Comparison of ENCODE assay signal across 25 mouse cellular contexts in the genomic region with DNA sequence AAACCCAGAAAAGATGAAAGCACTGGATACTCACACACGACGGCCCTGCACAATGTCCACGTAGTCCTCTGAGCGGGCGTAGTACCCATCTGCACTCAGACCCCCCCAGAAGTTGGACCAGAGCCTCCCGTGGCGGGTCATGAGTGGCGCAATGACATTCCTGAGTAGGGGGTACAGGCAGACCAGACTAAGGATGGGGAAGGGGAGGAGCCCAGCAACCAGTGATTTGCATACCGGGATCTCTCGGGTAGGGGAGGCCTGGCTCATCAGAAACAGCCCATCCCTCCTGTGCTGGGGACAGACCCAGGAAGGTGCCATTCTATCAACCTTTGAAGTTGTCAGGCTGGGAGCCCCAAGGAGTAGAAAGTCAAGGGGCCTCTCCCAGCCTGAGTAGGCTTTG. TPM values are rescaled to one million over a fixed set of nuclear protein-coding genes. Genes with fewer than 3 reads are reported as not detected.
DNase-seq lines count a peak whose midpoint lies in the region; ATAC-seq and TF ChIP-seq lines count a peak whose summit lies in the region.
"Had no signal": no experiment of that assay in that cellular context is flagged by ENCODE, and none has a peak within 500 bp of the region (broad histone marks: within the 10 kb centered on the region; RNA-seq: fewer than 3 reads in every experiment).

No protein-coding gene starts in this region.

- no peak for TF ChIP-seq CTCF in hindbrain, postnatal 0 days (IDR thresholded peaks at IDR 0.05; ENCODE audit: low read depth)

- no peaks in the 10 kb centered on the region for H3K9me3 ChIP-seq in forebrain, embryonic 12.5 days
- H3K9me3 ChIP-seq in forebrain, embryonic 10.5 days: no peaks in the 10 kb centered on the region
- H3K9me3 ChIP-seq in hindbrain, embryonic 13.5 days: no peaks in the 10 kb centered on the region
- no peaks in the 10 kb centered on the region for H3K9me3 ChIP-seq in hindbrain, postnatal 0 days (ENCODE audit: low read length)
- H3K9me3 ChIP-seq in midbrain, embryonic 10.5 days (replicated peaks): no peaks in the 10 kb centered on the region
- H3K9me3 ChIP-seq in midbrain, embryonic 14.5 days (ENCODE audit: control insufficient read depth, low read length): no peaks in the 10 kb centered on the region
- no peaks in the 10 kb centered on the region for H3K9me3 ChIP-seq in embryonic facial prominence, embryonic 14.5 days (ENCODE audit: control insufficient read depth, low read length)
- H3K9me3 ChIP-seq: embryonic facial prominence, embryonic 15.5 days; heart, embryonic 10.5 days; heart, embryonic 15.5 days; limb, embryonic 13.5 days; lung, embryonic 15.5 days had no signal

- H3K27ac ChIP-seq in forebrain, embryonic 12.5 days: no peak overlapping the region
- H3K27ac ChIP-seq in forebrain, embryonic 10.5 days: no peak overlapping the region
- no peak overlapping the region for H3K27ac ChIP-seq in hindbrain, embryonic 13.5 days
- H3K27ac ChIP-seq in hindbrain, postnatal 0 days: no peak overlapping the region
- H3K27ac ChIP-seq in midbrain, embryonic 10.5 days (replicated peaks): 0 out of 2 replicates have a peak overlapping the region, but pooled peaks have one; percentile 23
- no peak overlapping the region for H3K27ac ChIP-seq in midbrain, embryonic 14.5 days (replicated peaks; ENCODE audit: low read depth, low read length)
- H3K27ac ChIP-seq in embryonic facial prominence, embryonic 14.5 days (replicated peaks; ENCODE audit: low read depth, low read length): no peak overlapping the region
- H3K27ac ChIP-seq: embryonic facial prominence, embryonic 15.5 days; heart, embryonic 10.5 days; heart, embryonic 15.5 days; limb, embryonic 13.5 days; lung, embryonic 15.5 days had no signal

- peaks cover 6% of the 10 kb centered on the region; the same call in 1 of the 2 replicates for H3K4me1 ChIP-seq in forebrain, embryonic 12.5 days
- H3K4me1 ChIP-seq in forebrain, embryonic 10.5 days: peaks cover 11% of the 10 kb centered on the region
- H3K4me1 ChIP-seq in hindbrain, embryonic 13.5 days (replicated peaks): no peaks in the 10 kb centered on the region
- no peaks in the 10 kb centered on the region for H3K4me1 ChIP-seq in hindbrain, postnatal 0 days (ENCODE audit: insufficient read depth, low read length)
- H3K4me1 ChIP-seq in midbrain, embryonic 10.5 days: peaks cover 11% of the 10 kb centered on the region
- H3K4me1 ChIP-seq in midbrain, embryonic 14.5 days (ENCODE audit: control insufficient read depth, insufficient read depth, low read length): no peaks in the 10 kb centered on the region
- H3K4me1 ChIP-seq in embryonic facial prominence, embryonic 14.5 days (ENCODE audit: control insufficient read depth, insufficient read depth, low read length): no peaks in the 10 kb centered on the region
- H3K4me1 ChIP-seq: heart, embryonic 15.5 days; limb, embryonic 13.5 days; lung, embryonic 15.5 days had no signal

- no peak overlapping the region for H3K4me3 ChIP-seq in forebrain, embryonic 12.5 days (replicated peaks)
- no peak overlapping the region; the same call in 1 of the 2 replicates for H3K4me3 ChIP-seq in forebrain, embryonic 10.5 days
- H3K4me3 ChIP-seq in hindbrain, embryonic 13.5 days: no peak overlapping the region
- H3K4me3 ChIP-seq in hindbrain, postnatal 0 days (ENCODE audit: low read length): no peak overlapping the region
- peak overlapping the region; percentile 24; the same call in 1 of the 2 replicates for H3K4me3 ChIP-seq in midbrain, embryonic 10.5 days
- H3K4me3 ChIP-seq in midbrain, embryonic 14.5 days (replicated peaks; ENCODE audit: low read depth, low read length): no peak overlapping the region
- no peak overlapping the region for H3K4me3 ChIP-seq in embryonic facial prominence, embryonic 14.5 days (ENCODE audit: low read depth, low read length)
- H3K4me3 ChIP-seq: embryonic facial prominence, embryonic 15.5 days; heart, embryonic 10.5 days; heart, embryonic 15.5 days; limb, embryonic 13.5 days; lung, embryonic 15.5 days had no signal

- 27% methylated on average over 10 of the region's 10 CpGs for WGBS in forebrain, embryonic 12.5 days
- 24% methylated on average over 10 of the region's 10 CpGs for WGBS in forebrain, embryonic 10.5 days
- 28% methylated on average over 10 of the region's 10 CpGs for WGBS in hindbrain, embryonic 13.5 days
- 33% methylated on average over 10 of the region's 10 CpGs for WGBS in hindbrain, postnatal 0 days
- WGBS in midbrain, embryonic 10.5 days: 28% methylated on average over 10 of the region's 10 CpGs
- 30% methylated on average over 10 of the region's 10 CpGs for WGBS in midbrain, embryonic 14.5 days
- 42% methylated on average over 10 of the region's 10 CpGs for WGBS in embryonic facial prominence, embryonic 14.5 days

- H3K27me3 ChIP-seq in forebrain, embryonic 12.5 days: no peaks in the 10 kb centered on the region
- no peaks in the 10 kb centered on the region for H3K27me3 ChIP-seq in forebrain, embryonic 10.5 days (ENCODE audit: poor library complexity, severe bottlenecking)
- no peaks in the 10 kb centered on the region for H3K27me3 ChIP-seq in hindbrain, embryonic 13.5 days
- H3K27me3 ChIP-seq in hindbrain, postnatal 0 days (ENCODE audit: insufficient read depth, low read length): no peaks in the 10 kb centered on the region
- H3K27me3 ChIP-seq in midbrain, embryonic 10.5 days (ENCODE audit: low read depth, poor library complexity, severe bottlenecking): no peaks in the 10 kb centered on the region
- H3K27me3 ChIP-seq in midbrain, embryonic 14.5 days (ENCODE audit: control insufficient read depth, insufficient read depth, low read length): no peaks in the 10 kb centered on the region
- H3K27me3 ChIP-seq in embryonic facial prominence, embryonic 14.5 days (replicated peaks; ENCODE audit: control insufficient read depth, insufficient read depth, low read length): no peaks in the 10 kb centered on the region
- H3K27me3 ChIP-seq: embryonic facial prominence, embryonic 15.5 days; heart, embryonic 15.5 days; limb, embryonic 13.5 days; lung, embryonic 15.5 days; Patski had no signal

- no peak for DNase-seq in forebrain, embryonic 10.5 days (ENCODE audit: extremely low spot score, low spot score)
- no peak for DNase-seq in hindbrain, postnatal 0 days (ENCODE audit: low spot score)
- no peak for DNase-seq in midbrain, embryonic 10.5 days (ENCODE audit: low spot score)
- no peak for DNase-seq in midbrain, embryonic 14.5 days
- DNase-seq in embryonic facial prominence, embryonic 14.5 days (ENCODE audit: low spot score): no peak
- DNase-seq in lung, postnatal 4 days: no peak
- DNase-seq: adrenal gland, postnatal 10 days; cerebellum, adult 11 months; cerebellum, adult 9-10 months; cerebellum, postnatal 36 days; gastrocnemius, postnatal 14 days; heart, postnatal 36 days; kidney, adult 2 months; kidney, postnatal 14 days; layer of hippocampus, adult 9-11 months; thymus, postnatal 4 days had no signal

- peak; percentile 39; the same call in 1 of the 2 replicates for ATAC-seq in forebrain, embryonic 12.5 days (ENCODE audit: low FRiP score)
- ATAC-seq in hindbrain, embryonic 13.5 days (ENCODE audit: low FRiP score): 0 out of 2 replicates have a peak, but pooled peaks have one; percentile 49
- ATAC-seq in hindbrain, postnatal 0 days: no peak
- no peak for ATAC-seq in midbrain, embryonic 14.5 days (ENCODE audit: low FRiP score, low TSS enrichment)
- peak; percentile 7; the same call in 1 of the 2 replicates for ATAC-seq in embryonic facial prominence, embryonic 14.5 days (ENCODE audit: low read depth)
- ATAC-seq: Patski had no signal

- no peak overlapping the region for H3K9ac ChIP-seq in forebrain, embryonic 12.5 days
- no peak overlapping the region for H3K9ac ChIP-seq in hindbrain, embryonic 13.5 days
- no peak overlapping the region for H3K9ac ChIP-seq in hindbrain, postnatal 0 days (replicated peaks; ENCODE audit: low read length)
- no peak overlapping the region for H3K9ac ChIP-seq in midbrain, embryonic 14.5 days (replicated peaks; ENCODE audit: low read length)
- H3K9ac ChIP-seq in embryonic facial prominence, embryonic 14.5 days (ENCODE audit: low read depth, low read length): no peak overlapping the region
- H3K9ac ChIP-seq: embryonic facial prominence, embryonic 15.5 days; heart, embryonic 15.5 days; limb, embryonic 13.5 days; lung, embryonic 15.5 days had no signal

- no peak overlapping the region for H3K4me2 ChIP-seq in forebrain, embryonic 12.5 days
- H3K4me2 ChIP-seq in hindbrain, embryonic 13.5 days: no peak overlapping the region
- H3K4me2 ChIP-seq in hindbrain, postnatal 0 days (ENCODE audit: low read depth, low read length): no peak overlapping the region
- no peak overlapping the region for H3K4me2 ChIP-seq in midbrain, embryonic 14.5 days (ENCODE audit: low read length)
- no peak overlapping the region for H3K4me2 ChIP-seq in embryonic facial prominence, embryonic 14.5 days (ENCODE audit: low read depth, low read length)
- H3K4me2 ChIP-seq: embryonic facial prominence, embryonic 15.5 days; heart, embryonic 15.5 days; limb, embryonic 13.5 days; liver, embryonic 11.5 days; lung, embryonic 15.5 days had no signal

- H3K36me3 ChIP-seq in forebrain, embryonic 12.5 days (replicated peaks): peaks cover 8% of the 10 kb centered on the region; the same call in 1 of the 2 replicates
- peaks cover 29% of the 10 kb centered on the region for H3K36me3 ChIP-seq in forebrain, embryonic 10.5 days (replicated peaks)
- peaks cover 7% of the 10 kb centered on the region; the same call in 1 of the 2 replicates for H3K36me3 ChIP-seq in hindbrain, embryonic 13.5 days
- no peaks in the 10 kb centered on the region for H3K36me3 ChIP-seq in hindbrain, postnatal 0 days (ENCODE audit: insufficient read depth, low read length)
- peaks cover 26% of the 10 kb centered on the region for H3K36me3 ChIP-seq in midbrain, embryonic 10.5 days
- no peaks in the 10 kb centered on the region for H3K36me3 ChIP-seq in midbrain, embryonic 14.5 days (ENCODE audit: control insufficient read depth, insufficient read depth, low read length)
- peaks cover 77% of the 10 kb centered on the region for H3K36me3 ChIP-seq in embryonic facial prominence, embryonic 14.5 days (ENCODE audit: control insufficient read depth, insufficient read depth, low read length)

RNA-seq across cellular contexts. Expression of gene Plod1, which starts 15.6 kb away (rescaled TPM):
- 21.6 and 24.9 TPM in 2 replicates for polyA plus RNA-seq in forebrain, embryonic 12.5 days (2016; fragmentation: Nextera tagmentation; extraction: Ambion mirVana)
- 20.9 and 23.0 TPM in 2 replicates for polyA plus RNA-seq in forebrain, embryonic 10.5 days (2016; fragmentation: Nextera tagmentation; extraction: Ambion mirVana)
- 26.6 and 28.1 TPM in 2 replicates for polyA plus RNA-seq in hindbrain, embryonic 13.5 days (2015; fragmentation: Nextera tagmentation; extraction: Ambion mirVana)
- total RNA-seq in hindbrain, postnatal 0 days (2014; rRNA removed): 30.0 and 46.2 TPM in 2 replicates
- 22.6 and 22.8 TPM in 2 replicates for polyA plus RNA-seq in hindbrain, postnatal 0 days (2015; fragmentation: Nextera tagmentation; extraction: Ambion mirVana)
- polyA plus RNA-seq in midbrain, embryonic 10.5 days (2016; fragmentation: Nextera tagmentation; extraction: Ambion mirVana): 26.9 and 28.2 TPM in 2 replicates
- 13.5 and 20.7 TPM in 2 replicates for polyA plus RNA-seq in midbrain, embryonic 14.5 days (2014; fragmentation: Nextera tagmentation; extraction: Ambion mirVana)
- polyA plus RNA-seq in embryonic facial prominence, embryonic 14.5 days (2014; fragmentation: Nextera tagmentation; extraction: Ambion mirVana): 83.8 and 102 TPM in 2 replicates

RNA-seq across cellular contexts. Expression of gene Mfn2, which starts 16.5 kb away (rescaled TPM):
- 61.2 and 63.1 TPM in 2 replicates for polyA plus RNA-seq in forebrain, embryonic 12.5 days (2016; fragmentation: Nextera tagmentation; extraction: Ambion mirVana)
- polyA plus RNA-seq in forebrain, embryonic 10.5 days (2016; fragmentation: Nextera tagmentation; extraction: Ambion mirVana): 42.9 and 43.4 TPM in 2 replicates
- 82.6 and 86.9 TPM in 2 replicates for polyA plus RNA-seq in hindbrain, embryonic 13.5 days (2015; fragmentation: Nextera tagmentation; extraction: Ambion mirVana)
- total RNA-seq in hindbrain, postnatal 0 days (2014; rRNA removed): 86.1 and 88.6 TPM in 2 replicates
- 84.9 and 86.8 TPM in 2 replicates for polyA plus RNA-seq in hindbrain, postnatal 0 days (2015; fragmentation: Nextera tagmentation; extraction: Ambion mirVana)
- polyA plus RNA-seq in midbrain, embryonic 10.5 days (2016; fragmentation: Nextera tagmentation; extraction: Ambion mirVana): 45.1 and 53.2 TPM in 2 replicates
- polyA plus RNA-seq in midbrain, embryonic 14.5 days (2014; fragmentation: Nextera tagmentation; extraction: Ambion mirVana): 56.9 and 77.2 TPM in 2 replicates
- polyA plus RNA-seq in embryonic facial prominence, embryonic 14.5 days (2014; fragmentation: Nextera tagmentation; extraction: Ambion mirVana): 37.0 and 37.5 TPM in 2 replicates

RNA-seq across cellular contexts. Expression of gene 2510039O18Rik, which starts 19.7 kb away (rescaled TPM):
- polyA plus RNA-seq in forebrain, embryonic 12.5 days (2016; fragmentation: Nextera tagmentation; extraction: Ambion mirVana): 16.3 and 16.6 TPM in 2 replicates
- 9.0 and 9.2 TPM in 2 replicates for polyA plus RNA-seq in forebrain, embryonic 10.5 days (2016; fragmentation: Nextera tagmentation; extraction: Ambion mirVana)
- polyA plus RNA-seq in hindbrain, embryonic 13.5 days (2015; fragmentation: Nextera tagmentation; extraction: Ambion mirVana): 12.6 and 13.0 TPM in 2 replicates
- total RNA-seq in hindbrain, postnatal 0 days (2014; rRNA removed): 62.9 and 70.9 TPM in 2 replicates
- polyA plus RNA-seq in hindbrain, postnatal 0 days (2015; fragmentation: Nextera tagmentation; extraction: Ambion mirVana): 10.3 and 11.0 TPM in 2 replicates
- polyA plus RNA-seq in midbrain, embryonic 10.5 days (2016; fragmentation: Nextera tagmentation; extraction: Ambion mirVana): 11.6 and 11.7 TPM in 2 replicates
- 15.5 and 15.8 TPM in 2 replicates for polyA plus RNA-seq in midbrain, embryonic 14.5 days (2014; fragmentation: Nextera tagmentation; extraction: Ambion mirVana)
- 23.0 and 23.4 TPM in 2 replicates for polyA plus RNA-seq in embryonic facial prominence, embryonic 14.5 days (2014; fragmentation: Nextera tagmentation; extraction: Ambion mirVana)

RNA-seq across cellular contexts. Expression of gene Fv1, which starts 52.2 kb away (rescaled TPM):
- 17.3 and 20.5 TPM in 2 replicates for polyA plus RNA-seq in forebrain, embryonic 12.5 days (2016; fragmentation: Nextera tagmentation; extraction: Ambion mirVana)
- polyA plus RNA-seq in forebrain, embryonic 10.5 days (2016; fragmentation: Nextera tagmentation; extraction: Ambion mirVana): 15.4 and 16.4 TPM in 2 replicates
- polyA plus RNA-seq in hindbrain, embryonic 13.5 days (2015; fragmentation: Nextera tagmentation; extraction: Ambion mirVana): 10.9 and 12.0 TPM in 2 replicates
- 3.2 and 5.6 TPM in 2 replicates for total RNA-seq in hindbrain, postnatal 0 days (2014; rRNA removed)
- polyA plus RNA-seq in hindbrain, postnatal 0 days (2015; fragmentation: Nextera tagmentation; extraction: Ambion mirVana): 3.7 and 4.3 TPM in 2 replicates
- 16.7 TPM in 2 replicates for polyA plus RNA-seq in midbrain, embryonic 10.5 days (2016; fragmentation: Nextera tagmentation; extraction: Ambion mirVana)
- 4.9 and 8.7 TPM in 2 replicates for polyA plus RNA-seq in midbrain, embryonic 14.5 days (2014; fragmentation: Nextera tagmentation; extraction: Ambion mirVana)
- polyA plus RNA-seq in embryonic facial prominence, embryonic 14.5 days (2014; fragmentation: Nextera tagmentation; extraction: Ambion mirVana): 5.2 and 5.5 TPM in 2 replicates

RNA-seq across cellular contexts. Expression of gene Miip, which starts 52.4 kb away (rescaled TPM):
- 53.8 and 61.4 TPM in 2 replicates for polyA plus RNA-seq in forebrain, embryonic 12.5 days (2016; fragmentation: Nextera tagmentation; extraction: Ambion mirVana)
- polyA plus RNA-seq in forebrain, embryonic 10.5 days (2016; fragmentation: Nextera tagmentation; extraction: Ambion mirVana): 70.1 and 73.4 TPM in 2 replicates
- polyA plus RNA-seq in hindbrain, embryonic 13.5 days (2015; fragmentation: Nextera tagmentation; extraction: Ambion mirVana): 43.3 and 46.5 TPM in 2 replicates
- 33.5 and 34.3 TPM in 2 replicates for total RNA-seq in hindbrain, postnatal 0 days (2014; rRNA removed)
- polyA plus RNA-seq in hindbrain, postnatal 0 days (2015; fragmentation: Nextera tagmentation; extraction: Ambion mirVana): 35.1 and 36.0 TPM in 2 replicates
- polyA plus RNA-seq in midbrain, embryonic 10.5 days (2016; fragmentation: Nextera tagmentation; extraction: Ambion mirVana): 73.8 and 79.9 TPM in 2 replicates
- 25.4 and 37.2 TPM in 2 replicates for polyA plus RNA-seq in midbrain, embryonic 14.5 days (2014; fragmentation: Nextera tagmentation; extraction: Ambion mirVana)
- 23.9 and 25.6 TPM in 2 replicates for polyA plus RNA-seq in embryonic facial prominence, embryonic 14.5 days (2014; fragmentation: Nextera tagmentation; extraction: Ambion mirVana)

Comparison
In these comparisons a context has a peak if more than half of its experiments do, and no peak if none do; other contexts are left out.
1. ATAC-seq: peak in forebrain, embryonic 12.5 days (single experiment), hindbrain, embryonic 13.5 days (single experiment) and embryonic facial prominence, embryonic 14.5 days (single experiment); none in hindbrain, postnatal 0 days (single experiment) and midbrain, embryonic 14.5 days (single experiment).